Mouse (Mus musculus) brain, embryonic 14.5 days (tissue): ENCODE results near the gene Sparc.

Experiments used
- CTCF ChIP-seq: fragments of 200-500 bp; IDR thresholded peaks from 2 replicates; pipeline ENCODE4 v1.5.1; 2012; ENCODE audit warnings: inconsistent platforms, mild to moderate bottlenecking, moderate library complexity, borderline replicate concordance; ENCODE audit not compliant: insufficient read depth, insufficient read length; ENCODE audit errors: extremely low read depth
- POLR2A ChIP-seq: fragments of 200-500 bp; IDR thresholded peaks from 2 replicates; pipeline ENCODE4 v1.6.1; 2012; ENCODE audit warnings: mild to moderate bottlenecking, inconsistent platforms, borderline replicate concordance; ENCODE audit not compliant: poor library complexity, insufficient read depth, insufficient read length, severe bottlenecking; ENCODE audit errors: extremely low read depth

- TF ChIP-seq POLR2A, result peak; percentile 53; the same call in 1 of the 2 replicates
- no peak for TF ChIP-seq CTCF
Observed at GRCm38 (mm10) chr11:55461019-55461645, 38.1 kb upstream of the Sparc start, which contains the start of gene Atox1.
